Mouse (Mus musculus): ENCODE data around the gene Pnrc1.

Gene Pnrc1

GRCm38 (mm10) chr4:33224003-33224675 is 65.8 kb downstream of the Pnrc1 start:
- DNase-seq (ENCODE audit: low spot score in 2 of 2) = no peak

- DNase-seq (ENCODE audit: low spot score in 2 of 2) = no peak
Observed at GRCm38 (mm10) chr4:33221847-33222246, 68.1 kb downstream of the Pnrc1 start.

GRCm38 (mm10) chr4:33208881-33209841 is 80.8 kb downstream of the Pnrc1 start, which contains the start of gene Srsf12:
Gene Srsf12, plus strand, starts transcription at chr4:33208991.
- peak; percentile 2 to 28 for DNase-seq (ENCODE audit: low spot score in 2 of 2)

GRCm38 (mm10) chr4:33207551-33207950 is 82.4 kb downstream of the Pnrc1 start:
- DNase-seq (ENCODE audit: low spot score in 2 of 2) = no peak

- DNase-seq (ENCODE audit: low spot score in 2 of 2) = peak; percentile 3 to 43
Observed at GRCm38 (mm10) chr4:33204682-33205081, 85.3 kb downstream of the Pnrc1 start.

- no peak for DNase-seq (ENCODE audit: low spot score in 2 of 2)
Observed at GRCm38 (mm10) chr4:33198117-33198516, 91.8 kb downstream of the Pnrc1 start.

Data from natural killer cell, adult 2 months (primary cell).